Mouse (Mus musculus): Measurements from ENCODE around the gene Pax2. TPM values are rescaled to one million over a fixed set of nuclear protein-coding genes. Genes with fewer than 3 reads are reported as not detected.

The Pax2 gene
- total and polyA plus RNA-seq, 2 experiments from 2014 or later, result 0.19 to 0.77 TPM

DNA sequence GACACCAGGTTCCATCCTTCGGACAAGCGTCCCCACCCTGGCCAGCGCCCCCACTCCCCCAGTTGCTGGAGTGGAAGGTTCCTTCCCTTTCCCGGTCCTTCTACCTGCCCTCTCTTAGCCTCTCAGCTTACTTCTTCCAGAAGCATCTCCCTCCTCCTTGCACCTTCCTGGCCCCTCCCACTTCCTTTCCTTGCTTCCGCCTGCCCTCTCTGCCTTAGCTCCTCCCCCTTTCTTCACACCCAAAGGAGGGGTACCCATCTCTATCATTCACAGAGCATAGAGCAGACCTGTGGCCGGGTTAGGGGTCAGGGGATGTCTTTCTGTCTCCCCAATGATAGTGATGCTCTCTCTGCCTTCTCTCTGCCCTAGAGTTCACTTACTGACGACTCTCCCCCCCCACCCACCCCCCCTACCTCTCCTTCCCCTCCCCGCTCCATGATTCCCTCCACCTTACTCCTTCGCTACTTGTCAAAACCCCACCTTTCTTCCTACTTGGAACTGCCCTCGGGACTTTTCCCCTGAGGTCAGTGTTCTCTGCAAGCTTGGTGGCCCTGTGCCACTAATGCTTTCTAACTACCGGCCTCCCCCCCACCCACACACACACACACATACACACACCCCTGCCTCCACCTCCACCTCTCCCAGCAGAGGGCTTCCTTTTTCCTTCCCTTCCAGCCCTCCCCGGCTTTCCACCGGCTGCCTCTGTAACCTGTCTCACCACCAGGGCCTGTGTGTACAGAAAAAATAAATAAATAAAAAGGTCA is 57.0 kb downstream of the Pax2 start:
- Histone ChIP-seq H3K4me1 (ENCODE audit: insufficient read depth, low read length) (no peaks in the 10 kb centered on the region), H3K9ac (replicated peaks; ENCODE audit: low read length, poor library complexity, severe bottlenecking) (no peak overlapping the region), H3K36me3 (ENCODE audit: insufficient read depth, low read length) (no peaks in the 10 kb centered on the region), H3K27me3 (ENCODE audit: insufficient read depth, low read length) (no peaks in the 10 kb centered on the region), H3K9me3 (ENCODE audit: low read length) (no peaks in the 10 kb centered on the region), H3K4me3 (ENCODE audit: low read depth, low read length) (no peak overlapping the region), H3K27ac (ENCODE audit: low read depth, low read length) (no peak overlapping the region), H3K4me2 (ENCODE audit: low read depth, low read length, poor library complexity, severe bottlenecking) (no peak overlapping the region)
- no peak for TF ChIP-seq CTCF (IDR thresholded peaks at IDR 0.05)
- DNase-seq (ENCODE audit: low spot score), result no peak
- 78% methylated on average over 13 of the region's 13 CpGs for WGBS
- ATAC-seq (ENCODE audit: low FRiP score), result no peak

DNA sequence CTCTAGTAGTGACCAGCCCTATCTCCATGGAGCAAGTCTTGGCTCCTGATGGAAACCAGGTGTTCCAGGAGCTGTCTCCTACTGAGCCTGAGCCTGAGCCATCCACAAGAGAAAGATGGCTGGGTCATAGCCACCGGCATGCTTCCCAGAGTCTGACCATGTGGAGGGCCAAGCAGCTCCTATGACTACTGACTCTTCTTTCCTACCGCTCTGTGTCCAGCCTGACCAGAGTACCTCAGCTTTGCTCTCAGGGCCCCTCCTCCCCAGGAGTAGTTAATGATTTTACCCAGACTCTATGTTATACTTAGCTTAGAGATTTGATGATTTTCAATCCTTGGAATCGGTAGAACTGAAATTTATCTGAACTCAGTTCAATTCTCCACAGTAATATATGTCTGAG is 59.3 kb downstream of the Pax2 start:
- Histone ChIP-seq H3K4me2 (ENCODE audit: low read depth, low read length, poor library complexity, severe bottlenecking) (no peak overlapping the region), H3K9ac (replicated peaks; ENCODE audit: low read length, poor library complexity, severe bottlenecking) (no peak overlapping the region), H3K27ac (ENCODE audit: low read depth, low read length) (no peak overlapping the region), H3K27me3 (ENCODE audit: insufficient read depth, low read length) (0 out of 2 replicates have a peak, but pooled peaks cover 3% of the 10 kb centered on the region), H3K9me3 (ENCODE audit: low read length) (no peaks in the 10 kb centered on the region), H3K4me1 (ENCODE audit: insufficient read depth, low read length) (no peaks in the 10 kb centered on the region), H3K4me3 (ENCODE audit: low read depth, low read length) (no peak overlapping the region), H3K36me3 (ENCODE audit: insufficient read depth, low read length) (no peaks in the 10 kb centered on the region)
- no peak for TF ChIP-seq CTCF (IDR thresholded peaks at IDR 0.05)
- DNase-seq (ENCODE audit: low spot score) (no peak), ATAC-seq (ENCODE audit: low FRiP score) (no peak)
- WGBS, result 98% methylated on average over 3 of the region's 3 CpGs

DNA sequence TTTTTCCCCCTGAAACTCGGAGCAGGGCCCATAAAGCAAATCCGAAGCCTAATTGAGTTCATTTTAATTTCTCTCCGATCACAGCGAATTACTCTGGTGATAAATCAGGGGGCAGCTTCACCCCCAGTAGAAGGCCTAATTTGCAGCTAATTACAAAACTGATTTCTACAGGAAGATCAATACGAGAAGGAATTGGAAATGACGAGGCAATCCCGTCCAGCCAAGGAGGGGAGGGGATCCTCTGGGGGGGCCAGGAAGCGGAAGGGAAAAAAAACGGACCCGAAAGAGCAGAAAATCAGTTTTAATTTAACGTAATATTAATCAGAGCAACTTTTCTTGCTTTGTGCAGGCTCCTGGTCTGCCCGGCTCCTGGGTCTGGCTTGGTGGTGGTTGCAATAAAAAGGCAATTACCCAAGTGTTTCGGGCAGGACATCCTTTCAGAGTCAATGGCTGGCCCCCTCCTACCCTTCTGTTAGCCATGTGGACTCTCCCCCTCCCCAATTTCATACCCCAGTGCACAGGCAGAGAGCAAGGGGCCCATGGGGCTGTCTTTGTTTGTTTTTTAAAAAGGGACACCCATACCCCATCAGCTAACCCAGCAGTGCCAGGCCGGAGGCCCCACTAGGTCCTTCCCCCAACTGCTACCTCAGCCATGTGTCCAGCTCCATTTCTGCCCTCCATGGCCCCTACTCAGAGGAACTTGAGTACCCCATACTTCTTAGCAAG is 61.7 kb downstream of the Pax2 start:
- peaks cover 6% of the 10 kb centered on the region; the same call in 1 of the 2 replicates for H3K27me3 ChIP-seq (ENCODE audit: insufficient read depth, low read length)
- no peak for ATAC-seq (ENCODE audit: low FRiP score)
- no peak for DNase-seq (ENCODE audit: low spot score)
- H3K36me3 ChIP-seq (ENCODE audit: insufficient read depth, low read length), result no peaks in the 10 kb centered on the region
- no peaks in the 10 kb centered on the region for H3K4me1 ChIP-seq (ENCODE audit: insufficient read depth, low read length)
- H3K9me3 ChIP-seq (ENCODE audit: low read length), result no peaks in the 10 kb centered on the region
- 68% methylated on average over 14 of the region's 14 CpGs for WGBS
- H3K4me2 ChIP-seq (ENCODE audit: low read depth, low read length, poor library complexity, severe bottlenecking), result no peak overlapping the region
- TF ChIP-seq CTCF (IDR thresholded peaks at IDR 0.05), result no peak
- H3K9ac ChIP-seq (replicated peaks; ENCODE audit: low read length, poor library complexity, severe bottlenecking), result no peak overlapping the region
- no peak overlapping the region for H3K27ac ChIP-seq (ENCODE audit: low read depth, low read length)
- H3K4me3 ChIP-seq (ENCODE audit: low read depth, low read length), result no peak overlapping the region

DNA sequence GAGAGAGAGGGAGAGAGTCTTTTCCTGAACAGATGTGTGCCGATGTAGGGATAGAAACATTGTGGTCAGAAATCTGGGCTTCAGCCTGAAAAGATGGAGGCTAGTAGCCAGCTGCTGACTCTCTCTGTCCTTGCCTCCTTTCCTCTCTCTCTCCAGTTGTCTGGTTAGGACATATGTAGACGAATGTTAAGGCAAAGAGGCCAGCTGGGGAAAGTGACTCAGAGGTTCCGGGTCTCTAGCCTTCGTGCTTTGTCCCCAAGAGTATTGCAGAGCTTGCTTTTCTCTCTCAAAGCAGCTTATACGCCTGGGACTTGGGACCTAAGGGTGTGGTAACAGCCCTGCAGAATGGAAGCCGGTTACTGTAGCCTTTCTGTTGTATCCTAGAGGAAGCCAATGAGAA is 62.8 kb downstream of the Pax2 start:
- ATAC-seq (ENCODE audit: low FRiP score) (no peak), DNase-seq (ENCODE audit: low spot score) (no peak)
- Histone ChIP-seq H3K36me3 (ENCODE audit: insufficient read depth, low read length) (no peaks in the 10 kb centered on the region), H3K4me2 (ENCODE audit: low read depth, low read length, poor library complexity, severe bottlenecking) (no peak overlapping the region), H3K9me3 (ENCODE audit: low read length) (no peaks in the 10 kb centered on the region), H3K4me3 (ENCODE audit: low read depth, low read length) (no peak overlapping the region), H3K27ac (ENCODE audit: low read depth, low read length) (no peak overlapping the region), H3K4me1 (ENCODE audit: insufficient read depth, low read length) (no peaks in the 10 kb centered on the region), H3K9ac (replicated peaks; ENCODE audit: low read length, poor library complexity, severe bottlenecking) (no peak overlapping the region), H3K27me3 (ENCODE audit: insufficient read depth, low read length) (peaks cover 8% of the 10 kb centered on the region; the same call in 1 of the 2 replicates)
- 76% methylated on average over 6 of the region's 6 CpGs for WGBS
- TF ChIP-seq CTCF (IDR thresholded peaks at IDR 0.05), result no peak

DNA sequence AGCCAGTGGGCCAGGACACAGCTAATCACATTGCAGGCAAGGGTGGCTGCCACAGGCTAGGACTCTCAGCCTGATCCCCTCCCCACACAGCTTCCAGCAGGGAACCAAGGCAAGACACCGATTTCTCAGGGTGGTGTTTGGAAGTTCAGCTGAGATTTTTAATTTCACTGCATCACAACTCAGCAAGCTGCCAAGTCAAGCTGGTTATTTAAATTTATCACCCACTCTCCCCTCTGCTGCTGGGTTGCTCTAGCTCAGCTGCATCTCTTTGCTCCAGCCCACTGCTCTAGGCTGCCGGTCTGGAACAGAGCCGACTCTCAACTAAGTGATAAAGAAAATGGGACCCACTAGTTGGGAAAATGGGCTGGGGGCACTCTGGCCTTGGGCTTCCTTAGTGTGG is 65.7 kb downstream of the Pax2 start:
- Histone ChIP-seq H3K4me3 (ENCODE audit: low read depth, low read length) (no peak overlapping the region), H3K9me3 (ENCODE audit: low read length) (no peaks in the 10 kb centered on the region), H3K9ac (replicated peaks; ENCODE audit: low read length, poor library complexity, severe bottlenecking) (no peak overlapping the region), H3K36me3 (ENCODE audit: insufficient read depth, low read length) (no peaks in the 10 kb centered on the region), H3K27ac (ENCODE audit: low read depth, low read length) (no peak overlapping the region), H3K4me1 (ENCODE audit: insufficient read depth, low read length) (no peaks in the 10 kb centered on the region), H3K27me3 (ENCODE audit: insufficient read depth, low read length) (peaks cover 9% of the 10 kb centered on the region; the same call in 1 of the 2 replicates), H3K4me2 (ENCODE audit: low read depth, low read length, poor library complexity, severe bottlenecking) (no peak overlapping the region)
- ATAC-seq (ENCODE audit: low FRiP score), result no peak
- no peak for TF ChIP-seq CTCF (IDR thresholded peaks at IDR 0.05)
- WGBS, result 71% methylated on average over 3 of the region's 3 CpGs
- no peak for DNase-seq (ENCODE audit: low spot score)

DNA sequence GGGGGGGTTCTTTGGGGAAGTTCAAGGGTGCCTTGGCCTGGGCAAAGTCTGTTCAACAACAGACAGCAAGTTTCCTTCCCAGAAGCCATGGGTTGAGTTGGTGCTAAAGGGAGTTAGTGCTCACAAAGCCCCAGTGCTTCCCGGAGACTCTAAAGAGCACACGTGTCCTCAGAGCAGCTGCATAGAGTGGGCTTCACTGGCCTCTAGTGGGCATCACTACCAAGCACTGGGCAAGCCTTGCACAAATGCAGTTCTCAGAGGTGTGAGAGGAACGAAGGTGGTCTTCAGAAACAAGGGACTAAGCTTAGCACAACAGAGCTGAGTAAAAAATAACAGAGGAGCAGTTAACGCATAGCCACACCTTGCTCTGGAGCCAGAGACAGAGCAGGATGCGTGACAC is 66.5 kb downstream of the Pax2 start:
- no peak for DNase-seq (ENCODE audit: low spot score)
- ATAC-seq (ENCODE audit: low FRiP score), result no peak
- Histone ChIP-seq H3K4me1 (ENCODE audit: insufficient read depth, low read length) (no peaks in the 10 kb centered on the region), H3K27me3 (ENCODE audit: insufficient read depth, low read length) (peaks cover 9% of the 10 kb centered on the region; the same call in 1 of the 2 replicates), H3K4me2 (ENCODE audit: low read depth, low read length, poor library complexity, severe bottlenecking) (no peak overlapping the region), H3K9me3 (ENCODE audit: low read length) (no peaks in the 10 kb centered on the region), H3K36me3 (ENCODE audit: insufficient read depth, low read length) (no peaks in the 10 kb centered on the region), H3K9ac (replicated peaks; ENCODE audit: low read length, poor library complexity, severe bottlenecking) (no peak overlapping the region), H3K4me3 (ENCODE audit: low read depth, low read length) (no peak overlapping the region), H3K27ac (ENCODE audit: low read depth, low read length) (no peak overlapping the region)
- 75% methylated on average over 5 of the region's 5 CpGs for WGBS
- peak; percentile 61 for TF ChIP-seq CTCF (IDR thresholded peaks at IDR 0.05)

Data from midbrain, postnatal 0 days (tissue).